Mouse (Mus musculus) forebrain, embryonic 15.5 days (tissue): ENCODE measurements around the gene Ercc6. TPM values are rescaled to one million over a fixed set of nuclear protein-coding genes. Genes with fewer than 3 reads are reported as not detected.

Source experiments
- ATAC-seq: fragments of 200-750 bp; cut with Nextera tagmentation; replicated peaks from 2 replicates; pipeline ENCODE4 v1.8.0; 2017; ENCODE audit warnings: mild to moderate bottlenecking, moderate TSS enrichment, moderate library complexity
- H3K27ac ChIP-seq: fragments of 300-500 bp; sonication (generic); replicated peaks from 2 replicates; pipeline ENCODE4 v1.5.1; 2015; ENCODE audit warnings: mild to moderate bottlenecking, inconsistent platforms
- H3K27me3 ChIP-seq: fragments of 300-500 bp; sonication (generic); 2 replicates; pipeline ENCODE4 v1.6.1; 2015; ENCODE audit warnings: inconsistent platforms
- H3K36me3 ChIP-seq: fragments of 300-500 bp; sonication (generic); 2 replicates; pipeline ENCODE4 v1.6.1; 2015; ENCODE audit warnings: mild to moderate bottlenecking, inconsistent platforms
- H3K4me1 ChIP-seq: fragments of 300-500 bp; sonication (generic); 2 replicates; pipeline ENCODE4 v1.6.1; 2015; ENCODE audit warnings: inconsistent platforms
- H3K4me2 ChIP-seq: fragments of 300-500 bp; sonication (generic); replicated peaks from 2 replicates; pipeline ENCODE4 v1.6.1; 2015; ENCODE audit warnings: mild to moderate bottlenecking, inconsistent platforms
- H3K4me3 ChIP-seq: fragments of 300-500 bp; sonication (generic); 2 replicates; pipeline ENCODE4 v1.5.1; 2015; ENCODE audit warnings: mild to moderate bottlenecking, inconsistent platforms
- H3K9ac ChIP-seq: fragments of 300-500 bp; sonication (generic); replicated peaks from 2 replicates; pipeline ENCODE4 v1.6.1; 2015; ENCODE audit warnings: mild to moderate bottlenecking, inconsistent platforms
- H3K9me3 ChIP-seq: fragments of 300-500 bp; sonication (generic); 2 replicates; pipeline ENCODE4 v1.6.1; 2016; ENCODE audit warnings: inconsistent platforms
- WGBS: fragments of 180-500 bp; shearing (Covaris S2); methylation state at CpG from one replicate; pipeline ENCODE4 v1.1.7; 2015; ENCODE audit warnings: mixed read lengths; 5-methylcytosine and 5-hydroxymethylcytosine counted together
- polyA plus RNA-seq: library from polyadenylated mRNA; unstranded; fragments of >200 nt; fragmentation: Nextera tagmentation; extraction: Ambion mirVana; gene quantifications from 2 replicates; pipeline ENCODE4 v1.2.1, GENCODE M21; 2015

The Ercc6 gene
- polyA plus RNA-seq, 1 experiment from 2014 or later = 28.5 TPM

- H3K36me3 ChIP-seq = no peaks in the 10 kb centered on the region
- no peak overlapping the region for H3K4me2 ChIP-seq
- no peaks in the 10 kb centered on the region for H3K27me3 ChIP-seq
- H3K27ac ChIP-seq = no peak overlapping the region
- H3K4me1 ChIP-seq = no peaks in the 10 kb centered on the region
- H3K9me3 ChIP-seq = no peaks in the 10 kb centered on the region
- H3K9ac ChIP-seq = no peak overlapping the region
- WGBS = 73% methylated on average over 2 of the region's 2 CpGs
- ATAC-seq = no peak
- H3K4me3 ChIP-seq = no peak overlapping the region
Measured at GRCm38 (mm10) chr14:32501303-32501702, 12.0 kb upstream of the Ercc6 start.

GRCm38 (mm10) chr14:32502764-32503688 is 10.3 kb upstream of the Ercc6 start:
- Histone ChIP-seq H3K4me3 (no peak overlapping the region), H3K4me2 (no peak overlapping the region), H3K27me3 (no peaks in the 10 kb centered on the region), H3K9me3 (no peaks in the 10 kb centered on the region), H3K27ac (no peak overlapping the region), H3K4me1 (no peaks in the 10 kb centered on the region), H3K9ac (no peak overlapping the region), H3K36me3 (no peaks in the 10 kb centered on the region)
- ATAC-seq = peak; percentile 64; the same call in 1 of the 2 replicates
- WGBS = 40% methylated on average over 9 of the region's 9 CpGs

- Histone ChIP-seq H3K9ac (no peak overlapping the region), H3K27ac (no peak overlapping the region), H3K36me3 (no peaks in the 10 kb centered on the region), H3K27me3 (no peaks in the 10 kb centered on the region), H3K9me3 (no peaks in the 10 kb centered on the region), H3K4me2 (no peak overlapping the region), H3K4me3 (no peak overlapping the region), H3K4me1 (no peaks in the 10 kb centered on the region)
- ATAC-seq = no peak
- WGBS = 86% methylated on average over 1 of the region's 1 CpGs
Measured at GRCm38 (mm10) chr14:32503897-32504296, 9.4 kb upstream of the Ercc6 start.

GRCm38 (mm10) chr14:32506329-32506728 is 7.0 kb upstream of the Ercc6 start:
- Histone ChIP-seq H3K27me3 (no peaks in the 10 kb centered on the region), H3K4me2 (no peak overlapping the region), H3K27ac (no peak overlapping the region), H3K9me3 (no peaks in the 10 kb centered on the region), H3K36me3 (no peaks in the 10 kb centered on the region), H3K9ac (no peak overlapping the region), H3K4me1 (no peaks in the 10 kb centered on the region), H3K4me3 (no peak overlapping the region)
- 95% methylated on average over 10 of the region's 10 CpGs for WGBS
- no peak for ATAC-seq

GRCm38 (mm10) chr14:32507216-32507615 is 6.1 kb upstream of the Ercc6 start:
- Histone ChIP-seq H3K4me1 (no peaks in the 10 kb centered on the region), H3K36me3 (no peaks in the 10 kb centered on the region), H3K27ac (no peak overlapping the region), H3K9ac (no peak overlapping the region), H3K4me2 (no peak overlapping the region), H3K9me3 (no peaks in the 10 kb centered on the region), H3K4me3 (no peak overlapping the region), H3K27me3 (no peaks in the 10 kb centered on the region)
- no peak for ATAC-seq
- 75% methylated on average over 4 of the region's 4 CpGs for WGBS

GRCm38 (mm10) chr14:32508105-32508835 is 5.1 kb upstream of the Ercc6 start:
- H3K9ac ChIP-seq = no peak overlapping the region
- H3K4me1 ChIP-seq = peaks cover 4% of the 10 kb centered on the region; the same call in 1 of the 2 replicates
- no peaks in the 10 kb centered on the region for H3K27me3 ChIP-seq
- no peaks in the 10 kb centered on the region for H3K9me3 ChIP-seq
- H3K4me3 ChIP-seq = no peak overlapping the region
- no peak overlapping the region for H3K4me2 ChIP-seq
- no peak overlapping the region for H3K27ac ChIP-seq
- ATAC-seq = no peak
- H3K36me3 ChIP-seq = no peaks in the 10 kb centered on the region
- 78% methylated on average over 10 of the region's 10 CpGs for WGBS

- 89% methylated on average over 6 of the region's 6 CpGs for WGBS
- Histone ChIP-seq H3K4me3 (no peak overlapping the region), H3K4me2 (no peak overlapping the region), H3K27ac (no peak overlapping the region), H3K9ac (no peak overlapping the region), H3K27me3 (no peaks in the 10 kb centered on the region), H3K9me3 (no peaks in the 10 kb centered on the region), H3K36me3 (no peaks in the 10 kb centered on the region), H3K4me1 (peaks cover 11% of the 10 kb centered on the region)
- no peak for ATAC-seq
Measured at GRCm38 (mm10) chr14:32509443-32509961, 3.8 kb upstream of the Ercc6 start.

- 49% methylated on average over 9 of the region's 9 CpGs for WGBS
- H3K4me2 ChIP-seq = peak overlapping the region; percentile 73
- H3K27ac ChIP-seq = peak overlapping the region; percentile 89; the same call in 1 of the 2 replicates
- H3K9ac ChIP-seq = peak overlapping the region; percentile 82
- no peaks in the 10 kb centered on the region for H3K27me3 ChIP-seq
- ATAC-seq = peak; percentile 39
- H3K4me1 ChIP-seq = peaks cover 16% of the 10 kb centered on the region
- peaks cover 11% of the 10 kb centered on the region for H3K36me3 ChIP-seq
- peak overlapping the region; percentile 76 for H3K4me3 ChIP-seq
- H3K9me3 ChIP-seq = no peaks in the 10 kb centered on the region
Measured at GRCm38 (mm10) chr14:32512912-32513311, 409 bp upstream of the Ercc6 start.

GRCm38 (mm10) chr14:32516086-32516485 is 2.8 kb downstream of the Ercc6 start:
- H3K4me3 ChIP-seq = no peak overlapping the region
- H3K9me3 ChIP-seq = no peaks in the 10 kb centered on the region
- peaks cover 40% of the 10 kb centered on the region for H3K36me3 ChIP-seq
- H3K4me1 ChIP-seq = peaks cover 16% of the 10 kb centered on the region
- no peak overlapping the region for H3K4me2 ChIP-seq
- no peak overlapping the region for H3K9ac ChIP-seq
- ATAC-seq = no peak
- no peak overlapping the region for H3K27ac ChIP-seq
- no peaks in the 10 kb centered on the region for H3K27me3 ChIP-seq
- 90% methylated on average over 1 of the region's 1 CpGs for WGBS

GRCm38 (mm10) chr14:32518543-32518942 is 5.2 kb downstream of the Ercc6 start:
- no peak overlapping the region for H3K4me2 ChIP-seq
- peaks cover 12% of the 10 kb centered on the region for H3K4me1 ChIP-seq
- H3K9ac ChIP-seq = no peak overlapping the region
- H3K4me3 ChIP-seq = no peak overlapping the region
- 97% methylated on average over 2 of the region's 2 CpGs for WGBS
- peaks cover 52% of the 10 kb centered on the region for H3K36me3 ChIP-seq
- no peak for ATAC-seq
- H3K9me3 ChIP-seq = no peaks in the 10 kb centered on the region
- H3K27ac ChIP-seq = no peak overlapping the region
- no peaks in the 10 kb centered on the region for H3K27me3 ChIP-seq

- no peak for ATAC-seq
- 86% methylated on average over 7 of the region's 7 CpGs for WGBS
- no peak overlapping the region for H3K27ac ChIP-seq
- peaks cover 60% of the 10 kb centered on the region for H3K36me3 ChIP-seq
- no peak overlapping the region for H3K4me3 ChIP-seq
- H3K4me1 ChIP-seq = 0 out of 2 replicates have a peak, but pooled peaks cover 3% of the 10 kb centered on the region
- no peak overlapping the region for H3K4me2 ChIP-seq
- no peaks in the 10 kb centered on the region for H3K9me3 ChIP-seq
- no peak overlapping the region for H3K9ac ChIP-seq
- H3K27me3 ChIP-seq = no peaks in the 10 kb centered on the region
Measured at GRCm38 (mm10) chr14:32520400-32520926, 7.1 kb downstream of the Ercc6 start.

GRCm38 (mm10) chr14:32522336-32522735 is 9.0 kb downstream of the Ercc6 start:
- no peak overlapping the region for H3K4me2 ChIP-seq
- no peak overlapping the region for H3K9ac ChIP-seq
- H3K4me1 ChIP-seq = 0 out of 2 replicates have a peak, but pooled peaks cover 5% of the 10 kb centered on the region
- H3K27me3 ChIP-seq = no peaks in the 10 kb centered on the region
- H3K36me3 ChIP-seq = peaks cover 72% of the 10 kb centered on the region
- no peak overlapping the region for H3K27ac ChIP-seq
- no peaks in the 10 kb centered on the region for H3K9me3 ChIP-seq
- no peak overlapping the region for H3K4me3 ChIP-seq
- 92% methylated on average over 2 of the region's 2 CpGs for WGBS
- ATAC-seq = no peak
